Comparison of ENCODE assay signal across 28 mouse cellular contexts in the genomic region with DNA sequence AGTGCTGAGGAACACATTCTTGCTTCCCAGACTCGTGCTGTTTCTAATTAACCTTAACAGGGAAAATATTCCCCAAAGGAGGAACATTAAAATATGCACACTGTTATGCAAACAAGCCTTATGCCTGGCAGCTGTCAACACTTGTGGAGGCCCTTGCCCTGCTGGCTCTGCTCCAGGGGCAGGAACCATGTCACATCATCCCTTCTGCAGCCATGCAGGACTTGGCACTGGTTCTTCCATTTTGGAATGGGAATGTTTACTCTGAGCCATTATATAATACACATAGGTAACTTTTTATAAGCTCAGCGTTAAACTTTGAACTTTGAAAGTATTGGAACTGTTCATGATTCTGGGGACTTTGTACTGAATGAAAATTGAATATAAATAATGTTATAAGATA. TPM values are rescaled to one million over a fixed set of nuclear protein-coding genes. Genes with fewer than 3 reads are reported as not detected.
"Had no signal": no experiment of that assay in that cellular context is flagged by ENCODE, and none has a peak within 500 bp of the region (broad histone marks: within the 10 kb centered on the region; RNA-seq: fewer than 3 reads in every experiment).

No protein-coding gene starts in this region.

- H3K9ac ChIP-seq: intestine, embryonic 15.5 days; limb, embryonic 13.5 days; liver, embryonic 14.5 days; liver, postnatal 0 days; lung, embryonic 14.5 days; midbrain, embryonic 12.5 days; midbrain, embryonic 15.5 days; neural tube, embryonic 12.5 days; neural tube, embryonic 15.5 days had no signal

- H3K4me2 ChIP-seq: intestine, embryonic 15.5 days; limb, embryonic 13.5 days; lung, embryonic 14.5 days; midbrain, embryonic 12.5 days; midbrain, embryonic 15.5 days; neural tube, embryonic 12.5 days; neural tube, embryonic 15.5 days had no signal

- H3K9me3 ChIP-seq: intestine, embryonic 15.5 days; midbrain, embryonic 15.5 days; neural tube, embryonic 12.5 days; neural tube, embryonic 15.5 days had no signal

- H3K27me3 ChIP-seq: intestine, embryonic 15.5 days; limb, embryonic 13.5 days; midbrain, embryonic 12.5 days; midbrain, embryonic 15.5 days; neural tube, embryonic 12.5 days; neural tube, embryonic 15.5 days had no signal

- ATAC-seq: intestine, embryonic 15.5 days; liver, postnatal 0 days; lung, postnatal 0 days; midbrain, embryonic 15.5 days had no signal

- H3K27ac ChIP-seq: intestine, embryonic 15.5 days; kidney, postnatal 0 days; left cerebral cortex, adult 2 months; limb, embryonic 10.5 days; limb, embryonic 13.5 days; liver, embryonic 14.5 days; macrophage; midbrain, embryonic 12.5 days; midbrain, embryonic 15.5 days; neural tube, embryonic 12.5 days; neural tube, embryonic 15.5 days; stomach, postnatal 0 days had no signal

- DNase-seq: layer of hippocampus, postnatal 36 days; liver; liver, postnatal 0 days; lung, embryonic 14.5 days; right cerebral cortex, adult 18-20 months; right cerebral cortex, postnatal 14 days; right cerebral cortex, postnatal 4 days; thymus, adult 2 months; thymus, postnatal 14 days; thymus, postnatal 4 days had no signal

- H3K4me3 ChIP-seq: intestine, embryonic 15.5 days; left cerebral cortex, adult 2 months; limb, embryonic 10.5 days; limb, embryonic 13.5 days; midbrain, embryonic 12.5 days; midbrain, embryonic 15.5 days; neural tube, embryonic 12.5 days; neural tube, embryonic 15.5 days had no signal

- H3K36me3 ChIP-seq: intestine, embryonic 15.5 days; limb, embryonic 10.5 days; limb, embryonic 13.5 days; midbrain, embryonic 12.5 days; midbrain, embryonic 15.5 days; neural tube, embryonic 12.5 days; neural tube, embryonic 15.5 days had no signal

- H3K4me1 ChIP-seq: intestine, embryonic 15.5 days; limb, embryonic 10.5 days; limb, embryonic 13.5 days; midbrain, embryonic 12.5 days; midbrain, embryonic 15.5 days; neural tube, embryonic 12.5 days; neural tube, embryonic 15.5 days had no signal

RNA-seq across cellular contexts. Expression of a gene that starts 18.5 kb away (rescaled TPM):
- total RNA-seq: layer of hippocampus, adult 8-10 months; layer of hippocampus, postnatal 10 days; layer of hippocampus, postnatal 36 days; left cerebral cortex, adult 2 months; left cerebral cortex, postnatal 14 days; megakaryocyte, adult 5-6 weeks had no signal
- polyA plus RNA-seq: intestine, embryonic 15.5 days; kidney, postnatal 0 days; limb, embryonic 10.5 days; limb, embryonic 13.5 days; liver, embryonic 14.5 days; liver, postnatal 0 days; lung, embryonic 14.5 days; lung, postnatal 0 days; macrophage; midbrain, embryonic 12.5 days; midbrain, embryonic 15.5 days; neural tube, embryonic 12.5 days; neural tube, embryonic 15.5 days; stomach, embryonic 14.5 days; stomach, postnatal 0 days; thymus, adult 2 months had no signal
